Mouse (Mus musculus) heart, embryonic 14.5 days (tissue): ENCODE data around the gene Dhdh. TPM values are rescaled to one million over a fixed set of nuclear protein-coding genes. Genes with fewer than 3 reads are reported as not detected.

Source experiments
- ATAC-seq: fragments of 200-750 bp; cut with Nextera tagmentation; 2 replicates; pipeline ENCODE4 v1.8.0; 2017; ENCODE audit warnings: low read depth, moderate TSS enrichment; ENCODE audit not compliant: insufficient number of reproducible peaks, insufficient read depth, low FRiP score
- H3K27ac ChIP-seq, 2 experiments: fragments of 200-500 bp in 1 of 2; fragments of 300-500 bp in 1 of 2; sonication (generic) in 1 of 2; replicated peaks in 1 of 2; 2 replicates each; pipeline ENCODE4 v1.5.1; 2012 to 2014; ENCODE audit warnings: low read depth in 2 of 2, low read length in 2 of 2, control low read depth in 1 of 2, mild to moderate bottlenecking in 1 of 2, mixed read lengths in 1 of 2; ENCODE audit not compliant: control insufficient read depth in 1 of 2, insufficient read depth in 1 of 2
- H3K27me3 ChIP-seq: fragments of 300-500 bp; sonication (generic); 2 replicates; pipeline ENCODE4 v1.6.1; 2014; ENCODE audit warnings: mild to moderate bottlenecking, low read length, control low read depth; ENCODE audit not compliant: control insufficient read depth, insufficient read depth
- H3K36me3 ChIP-seq: fragments of 300-500 bp; sonication (generic); 2 replicates; pipeline ENCODE4 v1.6.1; 2014; ENCODE audit warnings: mild to moderate bottlenecking, control low read depth, low read length, mixed read lengths; ENCODE audit not compliant: control insufficient read depth, insufficient read depth
- H3K4me1 ChIP-seq, 2 experiments: fragments of 200-500 bp in 1 of 2; fragments of 300-500 bp in 1 of 2; sonication (generic) in 1 of 2; 2 replicates each; pipeline ENCODE4 v1.6.1; 2012 to 2014; ENCODE audit warnings: low read length in 2 of 2, control low read depth in 1 of 2, mixed read lengths in 1 of 2; ENCODE audit not compliant: control insufficient read depth in 2 of 2, insufficient read depth in 2 of 2
- H3K4me2 ChIP-seq: fragments of 300-500 bp; sonication (generic); 2 replicates; pipeline ENCODE4 v1.6.1; 2014; ENCODE audit warnings: mild to moderate bottlenecking, low read length
- H3K4me3 ChIP-seq, 2 experiments: fragments of 200-500 bp in 1 of 2; fragments of 300-500 bp in 1 of 2; sonication (generic) in 1 of 2; 2 replicates each; pipeline ENCODE4 v1.5.1; 2012 to 2014; ENCODE audit warnings: low read length in 2 of 2, mild to moderate bottlenecking in 2 of 2, control low read depth in 1 of 2, low read depth in 1 of 2, moderate library complexity in 1 of 2; ENCODE audit not compliant: control insufficient read depth in 1 of 2, insufficient read depth in 1 of 2
- H3K9ac ChIP-seq: fragments of 300-500 bp; sonication (generic); 2 replicates; pipeline ENCODE4 v1.6.1; 2014; ENCODE audit warnings: mild to moderate bottlenecking, low read length
- H3K9me3 ChIP-seq: fragments of 300-500 bp; sonication (generic); 2 replicates; pipeline ENCODE4 v1.6.1; 2016; ENCODE audit warnings: low read length, control low read depth; ENCODE audit not compliant: control insufficient read depth
- WGBS: fragments of 180-500 bp; shearing (Covaris S2); extraction: QIAGEN DNeasy Blood & Tissue Kit; methylation state at CpG from one replicate; pipeline ENCODE4 v1.1.7; 2014; 5-methylcytosine and 5-hydroxymethylcytosine counted together
- polyA plus RNA-seq: library from polyadenylated mRNA; unstranded; fragments of >200 nt; fragmentation: Nextera tagmentation; extraction: Ambion mirVana; gene quantifications from 2 replicates; pipeline ENCODE4 v1.2.1, GENCODE M21; 2014

Gene Dhdh
- polyA plus RNA-seq, 1 experiment from 2014 or later: 5.7 TPM

DNA sequence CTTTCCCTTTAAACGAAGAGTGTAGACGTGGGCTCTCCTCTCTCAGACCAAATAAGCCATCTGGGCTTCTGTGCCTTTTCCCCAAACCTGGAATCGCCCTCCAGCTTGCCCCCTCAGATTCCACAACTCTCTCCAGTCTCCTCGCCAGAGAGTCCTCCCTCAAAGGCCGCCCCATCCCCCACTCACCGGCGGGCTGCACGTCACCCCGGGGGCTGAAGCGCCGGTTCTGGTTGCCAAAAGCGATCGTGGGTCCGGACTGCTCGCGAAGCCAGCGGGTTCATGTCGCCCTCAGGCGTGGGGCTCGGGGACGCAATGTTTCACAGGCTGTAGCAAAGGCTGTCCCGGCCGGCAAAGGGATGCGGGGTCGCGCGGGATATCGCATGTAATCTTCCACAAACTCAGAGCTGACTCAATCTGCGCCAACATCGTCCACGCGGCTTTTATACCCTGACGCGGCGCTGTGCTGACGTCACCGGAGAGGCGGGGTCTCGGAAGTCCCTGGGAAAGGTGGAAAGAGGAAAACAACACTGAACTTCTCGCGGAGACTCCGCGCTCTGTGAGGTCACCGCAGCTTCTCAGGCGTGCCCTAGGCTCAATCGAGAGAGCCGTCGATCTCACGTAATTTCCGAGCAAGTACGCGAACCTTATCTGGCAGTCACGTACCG lies 37.3 kb upstream of the Dhdh start, which contains the start of the genes Ppp1r15a and Plekha4:
Gene Ppp1r15a (minus strand): TSS at position 460 of the 665 bp plus-strand sequence.
Gene Plekha4 (plus strand): TSS at position 522 of the 665 bp plus-strand sequence.
- Histone ChIP-seq H3K9me3 (no peaks in the 10 kb centered on the region), H3K36me3 (peaks cover 22% of the 10 kb centered on the region), H3K27me3 (no peaks in the 10 kb centered on the region), H3K9ac (peak within 1 kb of the TSS; percentile 94), H3K27ac (peak within 1 kb of the TSS; percentile 87 to 98), H3K4me1 (peaks cover 29 to 46% of the 10 kb centered on the region in 2 experiments), H3K4me2 (peak within 1 kb of the TSS; percentile 82), H3K4me3 (peak within 1 kb of the TSS; percentile 65 to 77)
- peak; percentile 75 for ATAC-seq
- under 1% methylated on average over 54 of the region's 54 CpGs for WGBS

DNA sequence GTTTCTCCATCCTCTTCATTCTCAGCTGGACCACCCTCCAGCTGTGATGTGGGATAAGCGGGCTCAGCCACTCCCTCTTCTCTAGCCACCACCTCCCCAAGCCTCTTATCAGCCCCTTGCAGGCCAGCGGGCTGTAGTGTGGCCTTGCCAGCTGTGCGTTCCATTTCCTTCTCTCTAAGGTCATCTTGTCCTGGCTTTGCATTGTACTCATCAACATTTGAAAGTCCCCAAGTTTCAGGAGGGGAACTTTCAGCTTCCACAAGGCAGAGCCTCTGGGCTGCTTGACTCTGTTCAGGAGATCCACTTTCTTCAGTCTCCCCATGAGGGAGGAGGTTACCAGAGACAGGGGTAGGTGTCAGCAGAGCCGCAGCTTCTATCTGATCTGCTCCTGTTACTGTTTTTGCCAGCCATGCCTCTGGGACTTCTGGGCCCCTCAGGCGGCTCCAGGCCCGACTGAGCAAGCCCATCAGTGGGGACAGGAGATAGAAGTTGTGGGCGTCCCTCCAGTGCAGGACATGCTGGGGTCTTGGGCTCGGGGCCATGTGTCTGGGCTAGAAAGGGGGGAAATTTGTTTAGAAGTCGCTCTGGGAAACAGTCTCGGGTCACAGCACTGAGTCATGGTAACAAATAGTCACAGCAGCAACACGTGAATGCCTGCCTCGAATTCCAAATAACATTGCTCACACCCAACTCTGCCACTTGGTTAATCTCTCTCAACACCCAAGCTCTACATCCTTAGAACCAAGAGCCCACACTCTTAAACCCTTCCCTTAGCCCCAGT lies 36.4 kb upstream of the Dhdh start:
- peak overlapping the region; percentile 94 for H3K9ac ChIP-seq
- 3% methylated on average over 12 of the region's 12 CpGs for WGBS
- H3K4me1 ChIP-seq: peaks cover 22 to 37% of the 10 kb centered on the region in 2 experiments
- H3K27ac ChIP-seq: peak overlapping the region; percentile 87 to 98
- H3K9me3 ChIP-seq: no peaks in the 10 kb centered on the region
- H3K36me3 ChIP-seq: peaks cover 22% of the 10 kb centered on the region
- H3K27me3 ChIP-seq: no peaks in the 10 kb centered on the region
- peak overlapping the region; percentile 65 to 77 for H3K4me3 ChIP-seq
- peak; percentile 29; the same call in 1 of the 2 replicates for ATAC-seq
- peak overlapping the region; percentile 82 for H3K4me2 ChIP-seq

DNA sequence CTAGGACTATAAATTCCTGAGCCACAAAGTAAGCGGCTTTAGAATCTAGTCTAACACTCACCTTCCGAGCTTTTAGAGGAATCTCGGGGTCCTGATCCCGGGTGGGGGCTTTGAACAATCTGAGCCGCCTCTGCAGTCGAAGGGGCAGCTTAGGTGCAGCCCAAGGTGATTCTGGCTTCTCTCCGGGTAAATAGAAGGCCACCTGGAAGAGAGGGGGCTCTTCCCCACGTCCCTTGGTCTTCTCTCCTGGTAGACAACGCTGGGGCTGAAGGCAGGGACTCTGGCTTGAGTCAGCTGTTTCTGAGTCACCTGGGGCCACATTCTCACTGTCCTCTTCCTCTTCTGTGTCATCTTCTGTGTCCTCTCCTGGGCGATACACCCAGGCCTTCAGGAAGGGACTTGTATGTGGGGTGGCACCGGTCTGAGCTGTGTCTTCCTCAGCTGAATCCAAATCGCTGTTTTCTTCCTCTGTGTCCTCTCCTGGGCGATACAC lies 35.1 kb upstream of the Dhdh start:
- Histone ChIP-seq H3K27ac (no peak overlapping the region), H3K9ac (peak overlapping the region; percentile 64), H3K4me3 (peak overlapping the region; percentile 10 to 26; a peak in 3 of 4 replicates), H3K9me3 (no peaks in the 10 kb centered on the region), H3K36me3 (peaks cover 22% of the 10 kb centered on the region), H3K4me1 (peaks cover 14 to 28% of the 10 kb centered on the region in 2 experiments), H3K4me2 (peak overlapping the region; percentile 56), H3K27me3 (no peaks in the 10 kb centered on the region)
- WGBS: 76% methylated on average over 13 of the region's 13 CpGs
- no peak for ATAC-seq

DNA sequence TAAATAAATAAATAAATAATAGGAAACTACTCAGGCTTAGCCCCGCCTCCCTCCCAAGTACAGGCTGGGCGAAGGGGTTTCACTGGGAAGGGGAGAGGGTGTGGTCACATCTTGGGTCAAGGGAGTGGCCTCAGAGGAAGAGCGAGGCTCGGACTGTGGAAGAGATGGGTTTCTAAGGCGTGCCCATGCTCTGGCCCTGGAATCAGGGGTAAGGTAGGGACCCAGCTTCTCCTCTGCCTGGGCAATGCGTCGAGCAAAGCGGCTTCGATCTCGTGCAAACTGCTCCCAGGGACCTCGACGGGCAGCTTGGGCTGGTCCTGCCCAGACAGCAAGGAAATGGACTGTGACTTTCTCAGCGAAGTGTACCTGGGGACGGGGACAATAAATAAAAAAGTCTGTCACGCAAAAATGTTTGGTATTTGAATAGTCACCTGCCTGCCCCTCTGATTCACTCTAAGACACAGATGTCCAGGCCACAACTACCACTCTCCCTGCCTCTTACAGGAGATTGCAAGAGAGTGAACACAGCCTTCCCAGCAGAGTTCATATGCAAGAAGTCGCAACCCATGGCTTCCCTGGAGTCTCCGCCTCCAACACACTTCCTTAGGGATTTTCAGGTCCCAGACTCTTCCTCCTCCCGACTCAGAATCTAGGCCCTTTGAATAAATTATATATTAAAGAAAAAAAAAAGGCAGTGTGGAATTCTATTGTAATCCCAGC lies 34.5 kb upstream of the Dhdh start:
- H3K36me3 ChIP-seq: peaks cover 22% of the 10 kb centered on the region
- H3K9ac ChIP-seq: peak overlapping the region; percentile 64
- H3K27me3 ChIP-seq: no peaks in the 10 kb centered on the region
- no peak overlapping the region for H3K27ac ChIP-seq
- H3K4me3 ChIP-seq: peak overlapping the region; percentile 11 to 26; a peak in 2 of 4 replicates
- ATAC-seq: 0 out of 2 replicates have a peak, but pooled peaks have one; percentile 8
- peak overlapping the region; percentile 56 for H3K4me2 ChIP-seq
- peaks cover 14 to 28% of the 10 kb centered on the region in 2 experiments for H3K4me1 ChIP-seq
- 63% methylated on average over 18 of the region's 18 CpGs for WGBS
- no peaks in the 10 kb centered on the region for H3K9me3 ChIP-seq

- Histone ChIP-seq H3K9ac (0 out of 2 replicates have a peak overlapping the region, but pooled peaks have one; percentile 70), H3K27me3 (no peaks in the 10 kb centered on the region), H3K36me3 (peaks cover 22% of the 10 kb centered on the region), H3K4me3 (peak overlapping the region; percentile 47 to 75), H3K4me2 (peak overlapping the region; percentile 55), H3K27ac (peak overlapping the region in 1 of 2 experiments; percentile 76; a peak in 2 of 4 replicates), H3K4me1 (peaks cover 14 to 28% of the 10 kb centered on the region in 2 experiments), H3K9me3 (no peaks in the 10 kb centered on the region)
- WGBS: 55% methylated on average over 16 of the region's 16 CpGs
- ATAC-seq: no peak
Measured at GRCm38 (mm10) chr7:45522194-45522752, 33.7 kb upstream of the Dhdh start.

DNA sequence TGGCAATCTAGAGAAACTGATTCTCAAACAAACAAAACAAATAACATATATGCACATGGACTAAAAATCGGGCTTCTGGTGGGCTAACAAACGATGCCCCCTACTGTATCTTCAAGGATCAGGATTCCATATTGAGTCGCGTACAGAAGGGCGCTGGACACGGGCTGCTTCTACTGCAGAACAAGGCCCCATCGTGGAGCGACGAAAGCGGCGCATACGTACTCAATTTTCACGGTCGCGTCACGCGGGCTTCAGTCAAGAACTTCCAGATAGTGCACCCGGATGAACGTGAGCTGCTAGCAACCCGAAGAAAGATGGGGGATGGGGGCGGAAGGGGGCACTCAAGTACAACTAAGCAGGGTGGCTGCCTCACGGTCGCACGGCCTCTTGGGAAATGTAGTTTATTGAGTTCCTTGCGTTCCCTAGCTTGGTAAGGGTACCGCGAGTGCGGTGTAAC lies 33.2 kb upstream of the Dhdh start:
- Histone ChIP-seq H3K36me3 (peaks cover 22% of the 10 kb centered on the region), H3K27me3 (no peaks in the 10 kb centered on the region), H3K4me3 (peak overlapping the region; percentile 47 to 75), H3K27ac (peak overlapping the region; percentile 76 to 83), H3K9ac (peak overlapping the region; percentile 70), H3K4me2 (peak overlapping the region; percentile 55), H3K4me1 (peaks cover 14 to 28% of the 10 kb centered on the region in 2 experiments), H3K9me3 (no peaks in the 10 kb centered on the region)
- under 1% methylated on average over 28 of the region's 28 CpGs for WGBS
- ATAC-seq: peak; percentile 14; the same call in 1 of the 2 replicates
